Mouse (Mus musculus) intestine, embryonic 16.5 days (tissue): Measurements from ENCODE around the gene Aspdh. TPM values are rescaled to one million over a fixed set of nuclear protein-coding genes. Genes with fewer than 3 reads are reported as not detected.

Experiments
- ATAC-seq: fragments of 200-750 bp; cut with Nextera tagmentation; 2 replicates; pipeline ENCODE4 v1.8.0; 2017; ENCODE audit warnings: moderate TSS enrichment, moderate library complexity
- H3K27ac ChIP-seq: fragments of 300-500 bp; sonication (generic); 2 replicates; pipeline ENCODE4 v1.5.1; 2014; ENCODE audit warnings: mild to moderate bottlenecking, low read length
- H3K27me3 ChIP-seq: fragments of 300-500 bp; sonication (generic); replicated peaks from 2 replicates; pipeline ENCODE4 v1.6.1; 2014; ENCODE audit warnings: low read length, control low read depth, mixed read lengths; ENCODE audit not compliant: control insufficient read depth, insufficient read depth
- H3K36me3 ChIP-seq: fragments of 300-500 bp; sonication (generic); 2 replicates; pipeline ENCODE4 v1.6.1; 2014; ENCODE audit warnings: low read length, control low read depth; ENCODE audit not compliant: control insufficient read depth, insufficient read depth
- H3K4me1 ChIP-seq: fragments of 300-500 bp; sonication (generic); 2 replicates; pipeline ENCODE4 v1.6.1; 2014; ENCODE audit warnings: low read length, control low read depth, mixed read lengths; ENCODE audit not compliant: control insufficient read depth, insufficient read depth
- H3K4me2 ChIP-seq: fragments of 300-500 bp; sonication (generic); 2 replicates; pipeline ENCODE4 v1.6.1; 2014; ENCODE audit warnings: low read depth, low read length, control low read depth
- H3K4me3 ChIP-seq: fragments of 300-500 bp; sonication (generic); 2 replicates; pipeline ENCODE4 v1.5.1; 2014; ENCODE audit warnings: mild to moderate bottlenecking, low read length
- H3K9ac ChIP-seq: fragments of 300-500 bp; sonication (generic); 2 replicates; pipeline ENCODE4 v1.6.1; 2014; ENCODE audit warnings: low read depth, low read length
- H3K9me3 ChIP-seq: fragments of 300-500 bp; sonication (generic); 2 replicates; pipeline ENCODE4 v1.6.1; 2016; ENCODE audit warnings: low read length, control low read depth; ENCODE audit not compliant: control insufficient read depth
- WGBS: fragments of 180-500 bp; shearing (Covaris S2); extraction: QIAGEN DNeasy Blood & Tissue Kit; methylation state at CpG from one replicate; pipeline ENCODE4 v1.1.7; 2014; 5-methylcytosine and 5-hydroxymethylcytosine counted together
- polyA plus RNA-seq: library from polyadenylated mRNA; unstranded; fragments of >200 nt; fragmentation: Nextera tagmentation; extraction: Ambion mirVana; gene quantifications from 2 replicates; pipeline ENCODE4 v1.2.1, GENCODE M21; 2015

Aspdh gene
- polyA plus RNA-seq, 1 experiment from 2014 or later: 2.4 TPM

GRCm38 (mm10) chr7:44468644-44469285 is 3.6 kb downstream of the Aspdh start:
- no peak overlapping the region for H3K27ac ChIP-seq

GRCm38 (mm10) chr7:44469677-44470675 is 4.8 kb downstream of the Aspdh start:
- no peaks in the 10 kb centered on the region for H3K9me3 ChIP-seq
- no peak overlapping the region for H3K4me3 ChIP-seq
- WGBS: 86% methylated on average over 16 of the region's 16 CpGs
- H3K27ac ChIP-seq: no peak overlapping the region
- H3K36me3 ChIP-seq: 0 out of 2 replicates have a peak, but pooled peaks cover 4% of the 10 kb centered on the region
- no peak overlapping the region for H3K9ac ChIP-seq
- ATAC-seq: no peak
- H3K4me2 ChIP-seq: no peak overlapping the region
- H3K27me3 ChIP-seq: no peaks in the 10 kb centered on the region; the same call in 1 of the 2 replicates
- peaks cover 25% of the 10 kb centered on the region for H3K4me1 ChIP-seq

More at GRCm38 (mm10) chr7:44468644-44469285, 3.6 kb downstream of the Aspdh start:
- 55% methylated on average over 15 of the region's 15 CpGs for WGBS
- ATAC-seq: no peak
- peak overlapping the region; percentile 85 for H3K4me2 ChIP-seq
- peak overlapping the region; percentile 86 for H3K9ac ChIP-seq
- peak overlapping the region; percentile 82 for H3K4me3 ChIP-seq
- peaks cover 5% of the 10 kb centered on the region for H3K27me3 ChIP-seq
- no peaks in the 10 kb centered on the region for H3K9me3 ChIP-seq
- H3K4me1 ChIP-seq: peaks cover 25% of the 10 kb centered on the region
- H3K36me3 ChIP-seq: 0 out of 2 replicates have a peak, but pooled peaks cover 4% of the 10 kb centered on the region

GRCm38 (mm10) chr7:44470696-44471612 is 5.8 kb downstream of the Aspdh start:
- Histone ChIP-seq H3K27ac (no peak overlapping the region), H3K4me3 (no peak overlapping the region), H3K36me3 (0 out of 2 replicates have a peak, but pooled peaks cover 4% of the 10 kb centered on the region), H3K9ac (no peak overlapping the region), H3K9me3 (no peaks in the 10 kb centered on the region), H3K27me3 (no peaks in the 10 kb centered on the region; the same call in 1 of the 2 replicates), H3K4me2 (no peak overlapping the region), H3K4me1 (peaks cover 19% of the 10 kb centered on the region)
- no peak for ATAC-seq
- WGBS: 82% methylated on average over 16 of the region's 16 CpGs

GRCm38 (mm10) chr7:44471880-44472557 is 6.8 kb downstream of the Aspdh start:
- H3K4me2 ChIP-seq: no peak overlapping the region
- no peaks in the 10 kb centered on the region for H3K9me3 ChIP-seq
- 44% methylated on average over 6 of the region's 6 CpGs for WGBS
- H3K36me3 ChIP-seq: 0 out of 2 replicates have a peak, but pooled peaks cover 4% of the 10 kb centered on the region
- ATAC-seq: no peak
- no peak overlapping the region for H3K27ac ChIP-seq
- H3K4me3 ChIP-seq: no peak overlapping the region
- H3K4me1 ChIP-seq: peaks cover 19% of the 10 kb centered on the region
- H3K27me3 ChIP-seq: no peaks in the 10 kb centered on the region; the same call in 1 of the 2 replicates
- no peak overlapping the region for H3K9ac ChIP-seq

- Histone ChIP-seq H3K4me1 (peaks cover 19% of the 10 kb centered on the region), H3K4me3 (no peak overlapping the region), H3K36me3 (0 out of 2 replicates have a peak, but pooled peaks cover 4% of the 10 kb centered on the region), H3K27ac (no peak overlapping the region), H3K9me3 (no peaks in the 10 kb centered on the region), H3K4me2 (no peak overlapping the region), H3K27me3 (no peaks in the 10 kb centered on the region; the same call in 1 of the 2 replicates), H3K9ac (no peak overlapping the region)
- WGBS: 18% methylated on average over 1 of the region's 1 CpGs
- no peak for ATAC-seq
Measured at GRCm38 (mm10) chr7:44472558-44472885, 7.3 kb downstream of the Aspdh start.

GRCm38 (mm10) chr7:44472961-44473646 is 7.9 kb downstream of the Aspdh start:
- H3K27ac ChIP-seq: peak overlapping the region; percentile 31; the same call in 1 of the 2 replicates
- peak; percentile 27 for ATAC-seq
- peak overlapping the region; percentile 46 for H3K9ac ChIP-seq

GRCm38 (mm10) chr7:44474419-44474818 is 9.2 kb downstream of the Aspdh start:
- 19% methylated on average over 4 of the region's 4 CpGs for WGBS
- no peak overlapping the region for H3K4me2 ChIP-seq
- no peak overlapping the region for H3K27ac ChIP-seq
- peak; percentile 23 for ATAC-seq
- H3K4me1 ChIP-seq: peaks cover 11% of the 10 kb centered on the region
- H3K36me3 ChIP-seq: 0 out of 2 replicates have a peak, but pooled peaks cover 4% of the 10 kb centered on the region
- peak overlapping the region; percentile 27; the same call in 1 of the 2 replicates for H3K9ac ChIP-seq
- no peaks in the 10 kb centered on the region; the same call in 1 of the 2 replicates for H3K27me3 ChIP-seq
- H3K4me3 ChIP-seq: no peak overlapping the region
- no peaks in the 10 kb centered on the region for H3K9me3 ChIP-seq

More at GRCm38 (mm10) chr7:44472961-44473646, 7.9 kb downstream of the Aspdh start:
- Histone ChIP-seq H3K4me3 (no peak overlapping the region), H3K36me3 (0 out of 2 replicates have a peak, but pooled peaks cover 4% of the 10 kb centered on the region), H3K4me1 (peaks cover 19% of the 10 kb centered on the region), H3K9me3 (no peaks in the 10 kb centered on the region), H3K4me2 (no peak overlapping the region), H3K27me3 (no peaks in the 10 kb centered on the region; the same call in 1 of the 2 replicates)
- 42% methylated on average over 9 of the region's 9 CpGs for WGBS
